Mouse (Mus musculus) heart, postnatal 14 days (tissue): ENCODE data around the gene D930048N14Rik. TPM values are rescaled to one million over a fixed set of nuclear protein-coding genes. Genes with fewer than 3 reads are reported as not detected.
"Not testable (repeated sequence)": the region's sequence is repeated elsewhere in the genome, so short reads cannot be mapped to it uniquely, and the experiment has no call there.

Experiments
- DNase-seq, 2 experiments: peaks; one replicate each; pipeline ENCODE4 v3.0.0; 2021 to 2022
- intact Hi-C: fragments of 180-260 bp; cut with DNase I; formaldehyde crosslinking; loops from one replicate; pipeline ENCODE4 v1.15.1; 2025
- total RNA-seq, 2 experiments: library from RNA; stranded (reverse); gene quantifications; 2 replicates each; pipeline ENCODE4 v1.2.3; 2021

D930048N14Rik gene
- total RNA-seq, 2 experiments from 2014 or later, result 1.3 to 1.4 TPM

DNA sequence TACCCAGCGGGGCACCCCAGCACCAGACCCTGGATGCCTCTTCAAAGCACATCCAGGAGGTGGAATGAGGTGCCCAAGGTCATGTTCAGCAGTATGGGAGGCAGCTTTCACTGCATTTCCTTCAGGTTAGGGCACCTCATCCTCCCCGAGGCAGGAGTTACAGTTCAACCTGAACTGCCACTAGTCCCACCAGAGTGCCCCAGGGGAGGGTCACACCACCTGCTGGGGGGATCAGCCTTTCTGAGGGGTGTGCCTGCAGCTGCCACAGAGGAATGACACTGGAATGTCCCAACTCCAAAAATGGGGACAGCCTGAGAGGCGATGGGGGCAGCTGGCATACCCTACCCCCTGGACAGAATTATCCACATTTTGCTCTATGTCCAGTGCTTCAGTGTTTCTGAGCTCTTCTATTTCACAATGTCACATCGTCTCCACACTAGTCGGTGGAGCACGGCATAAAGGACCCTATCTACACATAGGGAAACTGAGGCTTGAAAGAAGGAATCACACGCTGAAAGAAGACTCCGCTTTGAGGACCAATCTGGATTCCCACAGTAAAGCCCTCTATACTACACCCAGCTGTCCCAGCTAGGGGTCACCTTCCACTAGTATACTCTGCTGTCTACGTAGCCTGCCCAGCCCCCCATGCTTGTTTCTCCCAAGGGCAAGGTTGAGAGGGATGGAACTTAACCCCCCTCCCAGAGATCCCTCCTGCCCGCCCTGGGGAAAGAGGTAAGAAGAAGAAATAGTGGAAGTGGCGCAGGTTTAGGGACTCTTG lies 1.5 kb upstream of the D930048N14Rik start:
- intact Hi-C loops, result loop anchor here (5.0 kb wide), 1 partner anchor 33 kb away; no protein-coding TSS in a partner anchor
- DNase-seq, result no peak

- intact Hi-C loops, result loop anchor here (5.0 kb wide), 2 partner anchors 32 to 33 kb away; partner anchors contain the start of gene Nhp2
- no peak for DNase-seq
These were observed 910 bp upstream of the D930048N14Rik start for GRCm38 (mm10) chr11:51649889-51650199.

DNA sequence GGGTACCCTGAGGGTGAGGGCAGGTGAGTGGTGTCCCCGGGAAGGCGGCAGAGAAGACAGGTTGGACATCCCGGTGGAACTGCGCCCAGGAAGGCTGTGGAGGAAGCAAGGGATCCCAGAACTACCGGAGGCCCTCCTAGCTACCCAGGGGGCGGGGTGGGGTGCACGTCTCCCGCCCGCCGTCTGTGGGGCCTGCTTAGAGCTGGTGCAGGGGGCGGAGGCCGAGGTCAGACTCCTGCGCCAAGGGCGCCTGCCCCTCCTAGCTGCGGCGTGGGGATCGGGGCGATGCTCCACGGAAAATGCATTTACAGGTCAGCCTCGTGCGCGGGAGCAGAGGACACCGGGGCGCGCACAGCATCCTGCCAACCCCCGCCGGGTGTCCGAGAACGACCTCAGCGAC lies 493 bp upstream of the D930048N14Rik start:
- DNase-seq, result no peak
- intact Hi-C loops, result loop anchor here (5.0 kb wide), 1 partner anchor 33 kb away; the partner anchor contains the start of gene Nhp2

- intact Hi-C loops, result loop anchor here (5.0 kb wide), 1 partner anchor 36 kb away; the partner anchor contains the start of gene Nhp2
- DNase-seq, result no peak
These were observed 2.2 kb downstream of the D930048N14Rik start for GRCm38 (mm10) chr11:51652889-51653418.

GRCm38 (mm10) chr11:51653736-51654135 lies 3.0 kb downstream of the D930048N14Rik start:
- intact Hi-C loops, result loop anchor here (5.0 kb wide), 1 partner anchor 36 kb away; the partner anchor contains the start of gene Nhp2
- no peak for DNase-seq

DNA sequence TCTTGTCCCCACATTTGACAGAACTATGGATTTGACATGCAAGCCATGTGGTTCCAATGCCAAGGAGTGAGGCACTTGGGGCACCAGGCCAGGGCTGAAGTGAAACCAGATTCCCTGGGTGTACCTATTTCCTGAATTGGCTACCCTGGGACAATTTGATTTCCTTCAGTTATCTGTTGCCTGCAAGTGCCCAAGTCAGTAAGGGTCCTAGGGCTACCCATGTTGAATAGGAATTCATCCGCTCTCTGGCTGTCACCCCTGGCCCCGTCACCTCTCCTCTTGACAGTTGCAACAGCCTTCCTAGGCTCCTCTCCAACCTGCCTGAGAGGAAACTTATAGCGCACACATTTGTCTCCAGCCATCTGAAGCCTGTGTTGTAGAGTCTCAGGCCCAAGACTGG lies 4.1 kb downstream of the D930048N14Rik start:
- intact Hi-C loops, result loop anchor here (5.0 kb wide), 1 partner anchor 38 kb away; the partner anchor contains the start of gene Nhp2
- DNase-seq, result no peak

- no peak for DNase-seq
- intact Hi-C loops, result no loop called here
These were observed 6.2 kb downstream of the D930048N14Rik start for GRCm38 (mm10) chr11:51656798-51657521.

DNA sequence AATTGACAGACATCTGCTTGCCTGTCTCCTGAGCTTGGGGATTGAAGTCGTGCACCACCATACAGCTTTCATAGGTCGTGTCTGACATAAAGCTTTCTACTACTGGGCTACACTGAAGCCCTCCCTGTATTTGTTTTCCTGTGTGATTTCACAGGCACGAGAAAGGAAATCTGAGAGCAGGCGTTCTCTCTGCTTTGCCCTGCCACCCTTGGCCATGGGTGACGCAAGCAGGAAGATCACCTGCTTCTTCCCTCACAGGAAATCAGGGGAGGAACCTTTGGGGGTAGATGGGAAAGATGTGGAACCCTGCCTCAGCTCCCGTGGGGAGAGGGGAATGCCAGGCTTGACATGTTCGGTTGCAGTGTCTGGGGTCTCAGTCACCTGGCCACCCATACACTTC lies 7.5 kb downstream of the D930048N14Rik start:
- no peak for DNase-seq
- intact Hi-C loops, result no loop called here

DNA sequence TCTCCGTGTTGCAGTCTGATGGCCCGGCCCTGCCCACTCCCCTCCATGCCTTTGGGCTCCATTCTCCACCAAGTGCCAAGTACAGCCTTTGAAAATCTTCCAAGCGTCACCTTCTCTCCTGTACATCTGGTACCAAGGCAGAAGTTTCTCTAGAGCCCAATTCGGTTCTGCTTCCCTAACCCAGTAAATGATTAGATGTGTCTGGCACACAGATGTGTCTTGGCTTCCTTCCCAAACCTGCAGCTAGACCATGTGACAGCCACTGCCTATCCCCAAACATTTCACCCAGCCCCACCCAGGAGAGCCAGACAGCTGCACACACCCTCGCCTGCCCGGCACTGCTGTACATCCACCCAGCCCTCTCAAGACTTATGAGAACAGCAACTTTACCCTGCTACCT lies 8.0 kb downstream of the D930048N14Rik start:
- intact Hi-C loops, result no loop called here
- DNase-seq, result no peak

- no peak for DNase-seq
- intact Hi-C loops, result no loop called here
These were observed 11.2 kb downstream of the D930048N14Rik start for GRCm38 (mm10) chr11:51661867-51662365.

DNA sequence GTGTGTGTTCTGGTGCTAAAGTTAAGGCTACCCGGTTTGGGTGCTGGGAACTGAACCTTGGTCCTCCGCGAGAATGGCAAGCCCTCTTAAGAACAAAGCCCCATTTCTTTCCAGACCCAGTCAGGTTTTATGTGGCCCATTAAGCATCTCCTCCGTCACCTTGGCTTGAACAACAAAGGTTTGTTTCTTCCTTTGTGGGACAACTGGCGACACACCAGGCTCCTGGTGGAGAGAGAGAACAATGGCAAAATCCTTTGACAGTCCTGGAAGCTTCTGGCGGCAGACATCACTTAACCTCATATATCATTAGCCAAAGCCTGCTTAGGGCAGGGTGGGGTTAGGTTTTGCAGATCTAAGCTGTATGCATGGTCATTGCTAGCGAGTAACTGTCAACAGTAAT lies 11.9 kb downstream of the D930048N14Rik start:
- intact Hi-C loops, result no loop called here
- no peak for DNase-seq

GRCm38 (mm10) chr11:51664747-51665146 lies 14.0 kb downstream of the D930048N14Rik start:
- DNase-seq, intact Hi-C loops: not testable (repeated sequence)

- DNase-seq, result no peak
- intact Hi-C loops, result no loop called here
These were observed 20.1 kb downstream of the D930048N14Rik start for GRCm38 (mm10) chr11:51670846-51671245.

DNA sequence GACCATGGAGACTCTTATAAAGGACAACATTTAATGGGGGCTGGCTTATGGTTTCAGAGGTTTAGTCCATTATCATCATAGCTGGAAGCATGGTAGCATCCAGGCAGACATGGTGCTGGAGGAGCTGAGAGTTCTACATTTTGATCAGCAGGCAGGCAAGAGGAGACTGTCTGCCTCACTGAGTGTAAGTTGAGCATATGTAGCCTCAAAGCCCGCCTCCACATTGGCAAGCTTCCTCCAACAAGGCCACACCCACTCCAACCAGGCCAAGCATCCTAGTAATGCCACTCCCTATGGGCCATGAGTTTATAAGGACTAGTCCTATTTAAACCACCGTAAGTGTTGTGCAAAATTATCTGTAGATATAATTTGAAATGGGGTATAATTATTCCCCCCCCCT lies 20.6 kb downstream of the D930048N14Rik start:
- DNase-seq, result no peak
- intact Hi-C loops, result no loop called here

DNA sequence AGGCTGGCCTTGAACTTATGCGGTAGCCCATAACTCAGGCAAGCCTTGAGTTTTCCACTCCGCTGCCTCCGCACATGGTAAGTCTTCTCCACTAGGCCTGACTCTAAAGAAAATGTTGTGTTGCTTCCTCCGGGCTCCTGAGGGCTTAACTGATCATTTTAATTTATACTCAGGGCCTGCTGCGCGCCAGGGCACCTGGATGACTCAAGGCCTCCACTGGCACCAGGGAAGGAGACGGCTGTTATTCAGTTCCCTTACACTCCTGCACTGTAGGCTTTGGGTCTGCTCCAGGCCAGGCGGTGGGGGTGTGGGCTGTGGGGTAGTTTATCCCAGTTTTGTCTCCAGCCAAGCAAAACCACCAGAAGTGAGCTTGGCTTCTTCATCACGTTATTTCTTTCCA lies 22.5 kb downstream of the D930048N14Rik start:
- no peak for DNase-seq
- intact Hi-C loops, result no loop called here

DNA sequence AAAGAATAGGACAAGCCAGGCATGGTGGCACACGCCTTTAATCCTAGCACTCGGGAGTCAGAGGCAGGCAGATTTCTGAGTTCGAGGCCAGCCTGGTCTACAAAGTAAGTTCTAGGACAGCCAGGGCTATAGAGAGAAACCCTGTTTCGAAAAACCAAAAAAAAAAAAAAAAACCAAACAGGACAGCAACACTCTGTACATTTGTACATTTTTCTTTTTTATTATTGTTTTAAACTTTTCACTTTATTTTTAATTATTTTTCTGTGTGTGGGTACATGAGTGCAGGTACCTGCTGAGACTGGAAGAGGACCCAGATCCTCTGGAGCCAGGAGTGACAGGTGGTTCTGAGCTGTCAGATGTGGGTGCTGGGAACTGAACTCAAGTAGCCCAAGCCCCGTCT lies 24.6 kb downstream of the D930048N14Rik start:
- DNase-seq, result no peak
- intact Hi-C loops, result no loop called here

DNA sequence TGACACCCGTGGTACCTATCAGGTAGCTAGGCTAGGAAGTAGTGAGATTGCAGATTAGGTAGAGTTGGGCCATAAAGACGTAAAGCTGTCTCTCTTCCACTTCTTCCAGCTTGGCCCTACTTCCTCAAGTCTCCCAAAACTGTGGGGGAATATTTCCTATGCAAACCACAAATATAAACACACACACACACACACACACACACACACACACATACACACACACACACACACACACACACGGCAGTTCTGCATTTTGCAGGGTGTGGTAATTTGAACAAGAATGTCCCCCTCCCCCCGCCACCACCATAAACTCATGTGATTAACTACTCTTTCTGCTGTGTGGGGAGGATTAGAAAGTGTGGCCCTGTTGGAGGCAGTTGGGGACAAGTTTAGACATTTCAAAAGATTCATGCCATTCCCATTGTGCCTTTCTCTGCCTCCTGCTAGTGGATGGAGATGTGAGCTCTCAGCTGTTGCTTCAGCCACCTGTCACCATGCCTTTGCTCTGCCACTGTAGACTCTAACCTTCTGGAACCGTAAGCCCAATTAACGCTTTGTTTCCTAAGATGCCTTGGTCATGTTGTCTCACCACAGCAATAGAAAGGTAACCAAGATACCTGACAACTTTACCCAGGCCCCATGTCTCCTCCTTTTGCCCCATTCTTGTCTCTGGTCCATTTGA lies 27.1 kb downstream of the D930048N14Rik start:
- intact Hi-C loops, result no loop called here

GRCm38 (mm10) chr11:51679466-51679865 lies 28.7 kb downstream of the D930048N14Rik start:
- DNase-seq, result no peak
- intact Hi-C loops, result no loop called here

More for the DNA sequence above, 27.1 kb downstream of the D930048N14Rik start:
- DNase-seq, result no peak

DNA sequence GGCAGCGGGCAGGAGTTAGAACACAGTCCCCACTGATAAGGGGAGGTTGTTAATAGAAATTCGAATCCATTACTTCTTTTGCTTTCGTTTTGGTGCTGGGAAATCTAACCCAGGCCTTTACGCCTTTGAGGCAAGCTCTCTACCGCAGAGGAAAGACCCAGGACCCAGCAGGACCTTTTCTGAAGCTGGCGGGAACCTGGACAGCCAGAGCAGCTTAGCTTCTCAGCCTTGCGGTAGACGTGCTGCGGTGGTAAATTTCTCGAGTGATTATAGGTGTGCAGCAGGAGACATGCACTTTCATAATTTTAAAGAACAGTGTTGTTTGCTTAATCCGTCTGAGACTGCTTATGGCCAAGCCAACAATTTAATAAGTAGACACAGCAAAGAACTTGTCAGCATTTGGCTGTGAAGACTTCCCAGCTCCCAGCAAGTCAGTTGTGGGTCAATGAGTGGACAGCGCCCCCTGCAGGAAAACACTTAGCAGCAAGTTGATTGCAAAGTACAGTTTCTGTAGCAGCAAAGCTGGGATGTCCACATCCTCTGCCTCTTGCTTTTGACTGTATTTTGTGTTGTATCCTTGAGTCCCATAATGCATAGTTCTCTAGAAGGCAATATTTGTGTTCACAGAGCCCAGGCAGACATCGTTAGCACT lies 30.7 kb downstream of the D930048N14Rik start:
- DNase-seq, result peak; percentile 87 to 94
- intact Hi-C loops, result loop anchor here (1.0 to 10.0 kb wide), 3 partner anchors 34 to 397 kb away; partner anchors contain the start of gene Col23a1

DNA sequence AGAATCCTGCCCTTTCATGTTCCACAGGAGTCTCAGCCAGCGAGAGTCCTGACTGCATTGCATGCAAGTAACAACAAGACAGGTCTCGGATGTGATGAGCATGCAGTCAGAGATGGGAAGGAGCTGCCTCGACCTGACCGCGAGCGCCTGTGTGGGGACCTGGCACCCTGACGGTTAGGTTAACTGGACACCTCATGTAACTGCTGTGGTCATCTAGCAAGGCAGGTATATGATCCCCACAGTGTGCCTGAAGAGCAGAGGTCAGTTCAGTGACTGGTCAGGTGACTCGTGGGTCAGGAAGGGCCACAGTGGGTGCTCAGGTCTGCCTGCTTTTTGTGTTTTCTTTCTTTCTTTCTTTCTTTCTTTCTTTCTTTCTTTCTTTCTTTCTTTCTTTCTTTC lies 31.2 kb downstream of the D930048N14Rik start:
- DNase-seq, result no peak

More for the DNA sequence above, 31.2 kb downstream of the D930048N14Rik start:
- intact Hi-C loops, result loop anchor here (1.0 to 10.0 kb wide), 3 partner anchors 35 to 397 kb away; partner anchors contain the start of gene Col23a1
